Mouse (Mus musculus) heart, embryonic 11.5 days (tissue): ENCODE measurements at regions not wholly inside any gene's neighbourhood (a gene's known extent, or its start where the extent isn't known, plus 50 kb on each side); places are given as distances from the start of the nearest gene placed in this dataset.

Experiments
- ATAC-seq: fragments of 200-750 bp; cut with Nextera tagmentation; replicated peaks from 2 replicates; pipeline ENCODE4 v1.8.0; 2017; ENCODE audit warnings: moderate library complexity; ENCODE audit not compliant: insufficient number of reproducible peaks, low FRiP score, low TSS enrichment
- H3K27ac ChIP-seq: fragments of 300-500 bp; sonication (generic); 2 replicates; pipeline ENCODE4 v1.5.1; 2014; ENCODE audit warnings: mild to moderate bottlenecking, low read depth, low read length
- H3K27me3 ChIP-seq: fragments of 300-500 bp; sonication (generic); 2 replicates; pipeline ENCODE4 v1.6.1; 2014; ENCODE audit warnings: mild to moderate bottlenecking, low read length, mixed read lengths; ENCODE audit not compliant: control insufficient read depth, insufficient read depth
- H3K36me3 ChIP-seq: fragments of 300-500 bp; sonication (generic); 2 replicates; pipeline ENCODE4 v1.6.1; 2014; ENCODE audit warnings: mild to moderate bottlenecking, low read length, moderate library complexity, mixed read lengths; ENCODE audit not compliant: control insufficient read depth, insufficient read depth
- H3K4me1 ChIP-seq: fragments of 300-500 bp; sonication (generic); 2 replicates; pipeline ENCODE4 v1.6.1; 2014; ENCODE audit warnings: low read length; ENCODE audit not compliant: control insufficient read depth, insufficient read depth
- H3K4me2 ChIP-seq: fragments of 300-500 bp; sonication (generic); 2 replicates; pipeline ENCODE4 v1.6.1; 2014; ENCODE audit warnings: mild to moderate bottlenecking, moderate library complexity
- H3K4me3 ChIP-seq: fragments of 300-500 bp; sonication (generic); 2 replicates; pipeline ENCODE4 v1.5.1; 2014; ENCODE audit warnings: low read depth, low read length
- H3K9ac ChIP-seq: fragments of 300-500 bp; sonication (generic); 2 replicates; pipeline ENCODE4 v1.6.1; 2014; ENCODE audit warnings: mild to moderate bottlenecking, low read depth, low read length, moderate library complexity
- H3K9me3 ChIP-seq: fragments of 300-500 bp; sonication (generic); replicated peaks from 2 replicates; pipeline ENCODE4 v1.6.1; 2016; ENCODE audit warnings: low read length; ENCODE audit not compliant: control insufficient read depth
- WGBS: fragments of 180-500 bp; shearing (Covaris S2); extraction: QIAGEN DNeasy Blood & Tissue Kit; methylation state at CpG from one replicate; pipeline ENCODE4 v1.1.7; 2014; ENCODE audit not compliant: insufficient replicate concordance; 5-methylcytosine and 5-hydroxymethylcytosine counted together

DNA sequence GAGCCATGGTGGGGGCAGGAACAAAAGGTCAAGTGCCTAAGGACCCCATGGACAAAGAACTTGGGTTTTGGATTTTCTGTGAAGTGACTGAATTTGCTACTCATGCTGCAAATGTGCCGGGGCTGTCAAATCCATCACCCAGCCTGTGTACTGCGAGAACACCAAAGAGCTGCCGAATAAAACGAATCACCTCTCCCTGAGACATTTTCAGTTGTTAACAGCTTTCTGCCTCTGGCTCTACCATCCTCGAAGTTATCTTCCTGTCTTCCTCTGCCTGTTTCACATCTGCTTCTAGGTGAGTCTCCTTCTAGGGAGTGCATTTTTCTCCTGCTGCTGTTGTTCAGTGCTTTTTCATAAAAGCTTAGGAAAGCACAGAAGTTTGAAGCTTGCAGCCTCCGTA is 283.3 kb upstream of the Gm21798 start:
- no peak overlapping the region for H3K4me3 ChIP-seq
- no peaks in the 10 kb centered on the region for H3K9me3 ChIP-seq
- H3K27ac ChIP-seq, result no peak overlapping the region
- no peak for ATAC-seq
- H3K4me2 ChIP-seq, result no peak overlapping the region
- 60% methylated on average over 6 of the region's 6 CpGs for WGBS
- H3K36me3 ChIP-seq, result no peaks in the 10 kb centered on the region
- H3K27me3 ChIP-seq, result no peaks in the 10 kb centered on the region
- peaks cover 28% of the 10 kb centered on the region for H3K4me1 ChIP-seq
- H3K9ac ChIP-seq, result no peak overlapping the region

DNA sequence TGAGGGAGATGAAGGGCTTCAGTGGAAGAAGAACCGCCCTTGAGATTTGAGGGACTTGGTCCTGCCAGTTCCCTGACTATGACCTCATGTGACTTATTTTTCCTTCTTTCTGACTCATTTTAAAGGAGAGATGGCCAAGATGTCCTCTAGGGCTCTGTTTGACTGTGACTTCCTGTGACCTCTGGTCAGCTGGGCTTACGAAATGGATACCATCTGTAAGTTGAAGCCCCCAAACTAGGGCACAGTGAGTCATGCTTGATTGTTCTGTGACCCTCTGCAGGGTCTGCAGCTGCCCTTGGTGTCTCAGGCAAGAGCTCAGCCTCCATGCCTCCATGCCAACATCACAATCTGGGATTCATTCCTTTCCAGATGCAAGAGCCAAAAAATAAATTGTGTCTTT is 282.3 kb upstream of the Gm21798 start:
- no peaks in the 10 kb centered on the region for H3K36me3 ChIP-seq
- no peaks in the 10 kb centered on the region for H3K27me3 ChIP-seq
- ATAC-seq, result no peak
- peaks cover 28% of the 10 kb centered on the region for H3K4me1 ChIP-seq
- no peak overlapping the region for H3K4me2 ChIP-seq
- WGBS, result 76% methylated on average over 2 of the region's 2 CpGs
- H3K9ac ChIP-seq, result no peak overlapping the region
- no peak overlapping the region for H3K27ac ChIP-seq
- no peaks in the 10 kb centered on the region for H3K9me3 ChIP-seq
- no peak overlapping the region for H3K4me3 ChIP-seq

DNA sequence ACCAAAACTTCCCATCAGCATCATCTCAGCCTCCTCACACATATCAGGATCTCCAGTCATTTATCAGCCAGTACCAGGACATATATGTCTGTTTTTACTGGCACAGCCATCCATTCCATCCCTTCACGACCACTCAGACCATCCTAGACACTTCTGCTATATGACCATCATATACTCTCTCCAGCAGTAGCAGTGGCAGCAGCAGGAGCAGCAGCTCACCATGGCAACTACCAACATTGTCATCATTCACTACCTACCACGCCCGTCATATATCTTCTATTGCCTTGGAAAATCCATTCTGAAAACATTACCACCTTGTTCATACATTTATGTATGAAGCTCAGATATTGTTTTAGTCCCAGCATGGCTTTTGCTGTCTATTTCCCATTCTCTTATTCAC is 276.1 kb upstream of the Gm21798 start:
- Histone ChIP-seq H3K9me3 (no peaks in the 10 kb centered on the region), H3K4me2 (no peak overlapping the region), H3K27ac (no peak overlapping the region), H3K27me3 (no peaks in the 10 kb centered on the region), H3K4me3 (no peak overlapping the region), H3K4me1 (no peaks in the 10 kb centered on the region), H3K9ac (no peak overlapping the region), H3K36me3 (no peaks in the 10 kb centered on the region)
- ATAC-seq, result no peak
- WGBS, result 84% methylated on average over 3 of the region's 3 CpGs

DNA sequence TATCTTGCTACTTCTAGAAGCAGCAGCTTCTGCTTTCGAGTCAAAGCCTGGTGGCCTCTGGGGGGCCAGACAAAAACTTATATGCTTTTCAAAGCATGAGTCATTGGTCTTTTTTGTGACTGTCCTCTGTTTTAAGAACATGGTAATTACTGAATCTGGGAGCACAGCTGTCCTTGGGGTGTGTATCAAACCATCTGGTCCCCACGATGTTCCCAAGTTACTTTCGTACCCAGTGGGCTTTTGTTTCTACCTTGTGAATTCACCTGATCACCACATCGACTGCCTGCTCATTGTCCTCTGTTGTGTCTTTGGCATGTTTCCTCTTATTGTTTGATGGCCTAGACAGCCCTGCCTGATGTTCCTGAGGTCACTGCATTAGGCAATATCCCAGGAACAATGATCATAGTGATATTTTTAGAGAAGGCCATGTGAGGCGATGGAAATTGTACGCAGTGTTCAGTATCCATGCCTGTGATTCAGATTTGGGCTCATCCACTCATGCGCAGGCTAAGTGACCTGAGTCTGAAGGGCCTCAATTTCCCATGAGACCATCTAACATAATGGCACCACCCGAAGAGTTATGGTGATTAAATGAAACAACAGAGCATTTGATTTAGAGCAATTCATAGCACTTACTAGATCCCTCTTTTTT is 275.1 kb upstream of the Gm21798 start:
- no peaks in the 10 kb centered on the region for H3K4me1 ChIP-seq
- ATAC-seq, result no peak
- no peak overlapping the region for H3K4me2 ChIP-seq
- H3K27ac ChIP-seq, result no peak overlapping the region
- no peaks in the 10 kb centered on the region for H3K27me3 ChIP-seq
- whole genome bisulfite sequencing, result 79% methylated on average over 8 of the region's 8 CpGs
- H3K9ac ChIP-seq, result no peak overlapping the region
- no peaks in the 10 kb centered on the region for H3K36me3 ChIP-seq
- no peaks in the 10 kb centered on the region for H3K9me3 ChIP-seq
- no peak overlapping the region for H3K4me3 ChIP-seq

DNA sequence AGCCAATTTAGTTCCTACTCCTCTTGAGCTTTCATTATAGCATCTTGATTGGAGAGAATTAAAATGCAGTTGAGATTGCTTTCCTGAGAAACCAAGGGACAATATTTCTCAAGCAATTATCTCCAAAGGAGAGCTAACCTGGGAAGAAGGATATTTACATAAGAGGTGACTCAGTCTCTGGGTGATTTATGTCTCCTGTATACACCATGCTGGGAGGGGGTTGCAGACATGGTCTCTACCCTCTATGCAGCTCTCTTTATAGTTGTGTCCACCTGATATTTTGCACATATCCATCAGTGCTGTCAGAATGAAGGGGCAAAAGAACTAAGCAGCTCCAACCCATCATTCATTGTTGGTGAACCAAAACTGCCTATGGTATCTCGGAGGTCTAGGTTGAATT is 274.6 kb upstream of the Gm21798 start:
- Histone ChIP-seq H3K4me1 (no peaks in the 10 kb centered on the region), H3K9ac (no peak overlapping the region), H3K9me3 (no peaks in the 10 kb centered on the region), H3K4me3 (no peak overlapping the region), H3K4me2 (no peak overlapping the region), H3K36me3 (no peaks in the 10 kb centered on the region), H3K27ac (no peak overlapping the region), H3K27me3 (no peaks in the 10 kb centered on the region)
- ATAC-seq, result no peak
- 80% methylated on average over 1 of the region's 1 CpGs for WGBS

DNA sequence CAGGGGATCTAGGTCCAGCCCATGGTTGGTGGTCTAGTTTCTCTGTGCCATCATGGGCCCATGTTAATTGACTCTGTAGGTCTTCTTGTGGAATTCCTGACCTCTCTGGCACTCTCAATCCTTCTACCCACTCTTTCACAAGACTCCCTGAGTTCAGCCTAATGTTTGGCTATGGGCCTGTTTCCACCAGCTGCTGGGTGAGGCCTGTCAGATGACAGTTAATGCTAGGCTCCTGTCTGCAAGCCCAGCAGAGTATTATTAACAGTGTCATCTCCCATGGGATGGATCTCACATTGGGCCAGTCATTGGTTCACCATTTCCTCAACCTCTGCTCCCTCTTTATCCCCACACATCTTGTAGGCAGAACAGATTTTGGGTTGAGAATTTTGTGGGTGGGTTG is 271.5 kb upstream of the Gm21798 start:
- ATAC-seq, result no peak
- Histone ChIP-seq H3K9ac (no peak overlapping the region), H3K36me3 (no peaks in the 10 kb centered on the region), H3K27me3 (no peaks in the 10 kb centered on the region), H3K27ac (no peak overlapping the region), H3K9me3 (no peaks in the 10 kb centered on the region), H3K4me1 (no peaks in the 10 kb centered on the region), H3K4me3 (no peak overlapping the region), H3K4me2 (no peak overlapping the region)

DNA sequence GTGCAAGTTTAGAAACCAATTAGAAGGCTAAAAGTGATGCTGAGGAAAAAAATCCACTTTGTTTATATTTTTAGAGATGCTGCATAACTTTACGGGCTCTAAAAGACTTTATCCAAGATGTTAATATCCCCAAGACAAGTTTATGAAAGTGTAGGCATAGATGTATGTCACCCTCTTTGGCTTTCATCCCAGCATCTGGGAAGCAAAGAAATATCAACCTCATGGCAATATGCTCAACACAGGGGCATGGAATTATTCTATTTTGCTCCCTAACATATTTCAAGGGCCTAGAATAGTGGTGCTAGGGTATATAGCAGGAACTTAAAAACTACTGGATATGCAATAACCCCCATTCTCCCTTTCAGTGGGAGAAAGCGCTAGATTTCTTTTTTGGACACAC is 260.0 kb upstream of the Gm21798 start:
- H3K27me3 ChIP-seq, result no peaks in the 10 kb centered on the region
- no peak overlapping the region for H3K4me3 ChIP-seq
- H3K9ac ChIP-seq, result no peak overlapping the region
- H3K9me3 ChIP-seq, result no peaks in the 10 kb centered on the region
- H3K4me1 ChIP-seq, result no peaks in the 10 kb centered on the region
- H3K4me2 ChIP-seq, result no peak overlapping the region
- no peak overlapping the region for H3K27ac ChIP-seq
- 76% methylated on average over 2 of the region's 2 CpGs for WGBS
- no peaks in the 10 kb centered on the region for H3K36me3 ChIP-seq
- no peak for ATAC-seq

DNA sequence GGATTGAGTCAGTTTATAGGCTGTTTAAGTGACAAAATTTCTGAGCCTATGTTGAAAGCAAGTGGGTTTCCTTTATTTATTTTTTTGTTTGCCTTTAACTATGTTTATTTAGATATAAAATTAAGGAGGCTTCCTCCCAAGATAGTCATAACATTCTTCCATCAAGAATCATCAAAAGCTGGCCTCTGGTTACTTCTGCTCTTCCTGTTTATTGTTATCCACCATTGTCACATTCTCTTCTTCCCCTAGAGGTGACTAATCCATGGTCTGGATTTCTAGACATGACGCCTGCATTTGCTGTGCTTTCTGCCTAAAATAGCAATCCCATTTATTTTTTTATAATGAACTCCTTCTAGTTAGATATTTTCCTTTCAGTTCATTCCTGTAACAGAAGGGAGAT is 259.3 kb upstream of the Gm21798 start:
- Histone ChIP-seq H3K4me1 (no peaks in the 10 kb centered on the region), H3K9me3 (no peaks in the 10 kb centered on the region), H3K27me3 (no peaks in the 10 kb centered on the region), H3K4me2 (no peak overlapping the region), H3K9ac (no peak overlapping the region), H3K36me3 (no peaks in the 10 kb centered on the region), H3K27ac (no peak overlapping the region), H3K4me3 (no peak overlapping the region)
- no peak for ATAC-seq
- WGBS, result 52% methylated on average over 1 of the region's 1 CpGs

DNA sequence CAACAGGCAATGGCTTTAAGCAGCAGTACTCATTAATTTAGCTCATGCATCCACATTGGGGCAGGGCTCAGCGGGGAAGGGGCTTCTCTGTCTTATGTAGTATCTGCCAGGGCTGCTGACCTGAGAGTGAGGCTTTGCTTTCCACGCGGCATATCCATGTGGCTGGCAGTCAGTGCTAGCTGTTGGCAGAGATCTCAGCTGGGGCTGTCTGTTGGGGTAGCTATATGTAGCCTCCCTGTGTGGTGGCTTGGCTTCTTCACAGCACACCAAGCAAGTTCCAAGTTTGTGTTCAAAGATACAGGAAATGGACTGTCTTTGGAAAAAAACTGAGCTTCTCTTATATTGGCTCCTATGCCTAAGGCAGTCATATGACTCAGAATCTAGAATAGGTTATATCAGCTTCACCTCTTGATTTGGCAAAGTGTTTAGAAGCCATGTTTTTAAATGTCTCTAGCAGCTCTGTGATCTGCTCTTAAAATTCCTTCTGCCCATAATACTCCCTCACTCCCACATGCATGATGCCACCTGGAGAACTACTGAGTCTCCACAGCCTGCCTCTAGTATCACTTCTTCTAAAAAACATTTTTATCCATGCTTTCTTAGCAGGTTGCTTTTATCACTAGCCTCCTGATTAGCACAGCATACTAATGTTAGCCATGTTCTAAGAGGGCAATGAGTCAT is 254.9 kb upstream of the Gm21798 start:
- H3K27me3 ChIP-seq, result no peaks in the 10 kb centered on the region
- 70% methylated on average over 3 of the region's 3 CpGs for WGBS
- H3K9me3 ChIP-seq, result no peaks in the 10 kb centered on the region
- no peak overlapping the region for H3K9ac ChIP-seq
- no peak overlapping the region for H3K4me2 ChIP-seq
- no peak overlapping the region for H3K4me3 ChIP-seq
- no peaks in the 10 kb centered on the region for H3K36me3 ChIP-seq
- no peaks in the 10 kb centered on the region for H3K4me1 ChIP-seq
- no peak for ATAC-seq
- no peak overlapping the region for H3K27ac ChIP-seq
